Mouse (Mus musculus): Measurements from ENCODE around the gene Mcmbp. TPM values are rescaled to one million over a fixed set of nuclear protein-coding genes. Genes with fewer than 3 reads are reported as not detected.
"Not testable (repeated sequence)": the region's sequence is repeated elsewhere in the genome, so short reads cannot be mapped to it uniquely, and the experiment has no call there.

Gene Mcmbp
- polyA plus RNA-seq, 1 experiment = 8.9 TPM

GRCm38 (mm10) chr7:128717991-128718390 lies 22.3 kb downstream of the Mcmbp start:
- Histone ChIP-seq H3K36me3 (ENCODE audit: control insufficient read depth, insufficient read depth, low read length) (no peaks in the 10 kb centered on the region), H3K4me3 (ENCODE audit: control insufficient read depth, low read depth, low read length) (no peak overlapping the region), H3K4me1 (ENCODE audit: control insufficient read depth, insufficient read depth, low read length) (no peaks in the 10 kb centered on the region), H3K27me3 (ENCODE audit: control insufficient read depth, insufficient read depth, low read length) (no peaks in the 10 kb centered on the region), H3K27ac (ENCODE audit: control insufficient read depth, insufficient read depth, low read depth, low read length) (no peak overlapping the region)
- TF ChIP-seq CTCF (IDR thresholded peaks at IDR 0.05; ENCODE audit: control insufficient read depth, insufficient read depth, insufficient replicate concordance, low read depth, low read length) (no peak), POLR2A (IDR thresholded peaks at IDR 0.05; ENCODE audit: control insufficient read depth, low read depth, low read length) (no peak)

- Histone ChIP-seq H3K27ac (ENCODE audit: control insufficient read depth, insufficient read depth, low read depth, low read length) (no peak overlapping the region), H3K36me3 (ENCODE audit: control insufficient read depth, insufficient read depth, low read length) (no peaks in the 10 kb centered on the region), H3K27me3 (ENCODE audit: control insufficient read depth, insufficient read depth, low read length) (no peaks in the 10 kb centered on the region), H3K4me1 (ENCODE audit: control insufficient read depth, insufficient read depth, low read length) (no peaks in the 10 kb centered on the region), H3K4me3 (ENCODE audit: control insufficient read depth, low read depth, low read length) (no peak overlapping the region)
- no peak for TF ChIP-seq POLR2A (IDR thresholded peaks at IDR 0.05; ENCODE audit: control insufficient read depth, low read depth, low read length)
- TF ChIP-seq CTCF (IDR thresholded peaks at IDR 0.05; ENCODE audit: control insufficient read depth, insufficient read depth, insufficient replicate concordance, low read depth, low read length) = peak; percentile 99
Measured at GRCm38 (mm10) chr7:128705735-128706134, 34.6 kb downstream of the Mcmbp start.

GRCm38 (mm10) chr7:128699959-128700358 lies 40.3 kb downstream of the Mcmbp start:
- H3K4me3 ChIP-seq (ENCODE audit: control insufficient read depth, low read depth, low read length); H3K27ac ChIP-seq (ENCODE audit: control insufficient read depth, insufficient read depth, low read depth, low read length); H3K27me3 ChIP-seq (ENCODE audit: control insufficient read depth, insufficient read depth, low read length); H3K36me3 ChIP-seq (ENCODE audit: control insufficient read depth, insufficient read depth, low read length); H3K4me1 ChIP-seq (ENCODE audit: control insufficient read depth, insufficient read depth, low read length): not testable (repeated sequence)

- Histone ChIP-seq H3K36me3 (ENCODE audit: control insufficient read depth, insufficient read depth, low read length) (no peaks in the 10 kb centered on the region), H3K4me1 (ENCODE audit: control insufficient read depth, insufficient read depth, low read length) (no peaks in the 10 kb centered on the region), H3K4me3 (ENCODE audit: control insufficient read depth, low read depth, low read length) (no peak overlapping the region), H3K27ac (ENCODE audit: control insufficient read depth, insufficient read depth, low read depth, low read length) (no peak overlapping the region), H3K27me3 (ENCODE audit: control insufficient read depth, insufficient read depth, low read length) (no peaks in the 10 kb centered on the region)
- TF ChIP-seq CTCF (IDR thresholded peaks at IDR 0.05; ENCODE audit: control insufficient read depth, insufficient read depth, insufficient replicate concordance, low read depth, low read length) = no peak
- TF ChIP-seq POLR2A (IDR thresholded peaks at IDR 0.05; ENCODE audit: control insufficient read depth, low read depth, low read length) = no peak
Measured at GRCm38 (mm10) chr7:128694848-128695247, 45.4 kb downstream of the Mcmbp start.

GRCm38 (mm10) chr7:128692163-128692562 lies 48.1 kb downstream of the Mcmbp start:
- H3K27ac ChIP-seq (ENCODE audit: control insufficient read depth, insufficient read depth, low read depth, low read length) = no peak overlapping the region
- H3K4me3 ChIP-seq (ENCODE audit: control insufficient read depth, low read depth, low read length) = no peak overlapping the region
- H3K27me3 ChIP-seq (ENCODE audit: control insufficient read depth, insufficient read depth, low read length) = no peaks in the 10 kb centered on the region
- no peaks in the 10 kb centered on the region; the same call in 1 of the 2 replicates for H3K4me1 ChIP-seq (ENCODE audit: control insufficient read depth, insufficient read depth, low read length)
- no peaks in the 10 kb centered on the region for H3K36me3 ChIP-seq (ENCODE audit: control insufficient read depth, insufficient read depth, low read length)
- no peak for TF ChIP-seq CTCF (IDR thresholded peaks at IDR 0.05; ENCODE audit: control insufficient read depth, insufficient read depth, insufficient replicate concordance, low read depth, low read length)
- no peak for TF ChIP-seq POLR2A (IDR thresholded peaks at IDR 0.05; ENCODE audit: control insufficient read depth, low read depth, low read length)

GRCm38 (mm10) chr7:128690796-128691195 lies 49.5 kb downstream of the Mcmbp start:
- Histone ChIP-seq H3K36me3 (ENCODE audit: control insufficient read depth, insufficient read depth, low read length) (no peaks in the 10 kb centered on the region), H3K27me3 (ENCODE audit: control insufficient read depth, insufficient read depth, low read length) (no peaks in the 10 kb centered on the region), H3K4me3 (ENCODE audit: control insufficient read depth, low read depth, low read length) (no peak overlapping the region), H3K27ac (ENCODE audit: control insufficient read depth, insufficient read depth, low read depth, low read length) (no peak overlapping the region), H3K4me1 (ENCODE audit: control insufficient read depth, insufficient read depth, low read length) (no peaks in the 10 kb centered on the region; the same call in 1 of the 2 replicates)
- TF ChIP-seq POLR2A (IDR thresholded peaks at IDR 0.05; ENCODE audit: control insufficient read depth, low read depth, low read length) = no peak
- TF ChIP-seq CTCF (IDR thresholded peaks at IDR 0.05; ENCODE audit: control insufficient read depth, insufficient read depth, insufficient replicate concordance, low read depth, low read length) = no peak

- H3K4me1 ChIP-seq (ENCODE audit: control insufficient read depth, insufficient read depth, low read length) = no peaks in the 10 kb centered on the region; the same call in 1 of the 2 replicates
- TF ChIP-seq CTCF (IDR thresholded peaks at IDR 0.05; ENCODE audit: control insufficient read depth, insufficient read depth, insufficient replicate concordance, low read depth, low read length) = peak; percentile 86; the same call in 1 of the 2 replicates
- TF ChIP-seq POLR2A (IDR thresholded peaks at IDR 0.05; ENCODE audit: control insufficient read depth, low read depth, low read length) = no peak
- H3K27ac ChIP-seq (ENCODE audit: control insufficient read depth, insufficient read depth, low read depth, low read length) = no peak overlapping the region
- H3K36me3 ChIP-seq (ENCODE audit: control insufficient read depth, insufficient read depth, low read length) = no peaks in the 10 kb centered on the region
- no peaks in the 10 kb centered on the region for H3K27me3 ChIP-seq (ENCODE audit: control insufficient read depth, insufficient read depth, low read length)
- H3K4me3 ChIP-seq (ENCODE audit: control insufficient read depth, low read depth, low read length) = no peak overlapping the region
Measured at GRCm38 (mm10) chr7:128690070-128690469, 50.2 kb downstream of the Mcmbp start.

GRCm38 (mm10) chr7:128689347-128689746 lies 50.9 kb downstream of the Mcmbp start:
- Histone ChIP-seq H3K36me3 (ENCODE audit: control insufficient read depth, insufficient read depth, low read length) (no peaks in the 10 kb centered on the region), H3K27me3 (ENCODE audit: control insufficient read depth, insufficient read depth, low read length) (no peaks in the 10 kb centered on the region), H3K4me3 (ENCODE audit: control insufficient read depth, low read depth, low read length) (no peak overlapping the region), H3K27ac (ENCODE audit: control insufficient read depth, insufficient read depth, low read depth, low read length) (no peak overlapping the region), H3K4me1 (ENCODE audit: control insufficient read depth, insufficient read depth, low read length) (no peaks in the 10 kb centered on the region; the same call in 1 of the 2 replicates)
- TF ChIP-seq POLR2A (IDR thresholded peaks at IDR 0.05; ENCODE audit: control insufficient read depth, low read depth, low read length) (no peak), CTCF (IDR thresholded peaks at IDR 0.05; ENCODE audit: control insufficient read depth, insufficient read depth, insufficient replicate concordance, low read depth, low read length) (no peak)
